Mouse (Mus musculus): ENCODE results near the gene Sqstm1. TPM values are rescaled to one million over a fixed set of nuclear protein-coding genes. Genes with fewer than 3 reads are reported as not detected.

Sqstm1 gene
- total and polyA plus RNA-seq, 2 experiments from 2014 or later = 330 to 413 TPM

DNA sequence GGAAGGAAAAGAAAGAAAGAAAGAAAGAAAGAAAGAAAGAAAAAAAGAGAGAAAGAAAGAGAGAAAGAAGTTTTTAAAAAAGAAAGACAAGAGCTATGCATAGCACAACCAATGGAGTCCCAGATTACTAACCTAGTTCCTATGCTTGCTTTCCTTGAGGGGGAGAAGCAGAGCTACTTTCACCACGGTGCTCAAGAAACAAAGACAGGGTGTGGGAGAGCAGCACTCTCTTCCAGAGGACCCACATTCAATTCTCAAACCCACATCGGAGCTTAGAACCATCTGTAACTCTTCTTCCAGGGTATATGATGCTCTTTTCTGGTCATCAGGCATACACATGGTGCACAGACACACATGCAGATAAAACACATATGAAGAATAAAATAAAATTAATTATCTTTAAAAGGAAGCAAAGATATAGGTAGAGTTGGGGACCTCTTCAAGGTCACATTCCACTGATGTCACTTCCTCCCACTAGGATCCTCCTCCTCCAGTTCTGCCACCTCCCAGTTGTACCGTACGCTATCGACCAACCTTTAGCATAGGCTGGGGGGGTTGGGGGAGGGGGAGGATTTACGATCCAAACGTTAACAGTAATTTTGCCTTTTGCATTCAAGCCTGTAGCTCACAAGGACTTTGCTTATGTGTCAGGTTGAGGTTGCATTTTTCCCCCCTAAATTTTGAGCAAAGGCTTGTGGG is 38.0 kb upstream of the Sqstm1 start:
- Histone ChIP-seq H3K4me3 (ENCODE audit: low read depth, low read length) (no peak overlapping the region), H3K9ac (no peak overlapping the region), H3K9me3 (ENCODE audit: low read length) (no peaks in the 10 kb centered on the region), H3K36me3 (ENCODE audit: insufficient read depth) (no peaks in the 10 kb centered on the region), H3K4me1 (ENCODE audit: insufficient read depth) (no peaks in the 10 kb centered on the region), H3K4me2 (ENCODE audit: low read depth) (no peak overlapping the region), H3K27ac (ENCODE audit: low read depth, low read length) (no peak overlapping the region), H3K27me3 (ENCODE audit: insufficient read depth, low read length) (no peaks in the 10 kb centered on the region)
- no peak for TF ChIP-seq CTCF (IDR thresholded peaks at IDR 0.05; ENCODE audit: low read depth)
- WGBS = 80% methylated on average over 7 of the region's 7 CpGs
- no peak for ATAC-seq
- DNase-seq = no peak

DNA sequence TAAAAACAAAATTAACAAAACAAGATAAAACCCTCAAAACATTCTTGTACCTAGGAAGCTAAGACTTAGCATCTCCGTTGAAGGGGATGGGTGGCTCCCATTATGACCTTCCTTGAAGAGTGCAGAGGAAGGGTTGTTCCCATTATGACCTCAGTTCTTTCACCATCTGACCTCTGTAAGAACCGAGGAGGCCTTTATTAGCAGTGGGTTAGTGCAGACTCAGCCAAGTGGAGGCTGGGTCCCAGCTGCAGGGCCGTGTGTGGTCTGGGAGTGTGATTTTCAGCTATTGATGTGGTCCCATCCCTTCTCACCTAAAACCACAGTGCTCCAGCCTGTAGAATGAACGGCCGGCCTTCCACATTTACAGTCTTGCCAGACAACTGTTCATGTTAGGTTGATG is 34.6 kb upstream of the Sqstm1 start:
- no peak overlapping the region for H3K9ac ChIP-seq
- no peak for DNase-seq

GRCm38 (mm10) chr11:50243926-50244325 is 33.3 kb upstream of the Sqstm1 start:
- DNase-seq (no peak), ATAC-seq (no peak)
- no peak overlapping the region for H3K9ac ChIP-seq

More for the DNA sequence above, 34.6 kb upstream of the Sqstm1 start:
- no peak for ATAC-seq
- no peaks in the 10 kb centered on the region for H3K9me3 ChIP-seq (ENCODE audit: low read length)
- H3K4me3 ChIP-seq (ENCODE audit: low read depth, low read length) = no peak overlapping the region
- TF ChIP-seq CTCF (IDR thresholded peaks at IDR 0.05; ENCODE audit: low read depth) = no peak
- H3K27ac ChIP-seq (ENCODE audit: low read depth, low read length) = no peak overlapping the region
- no peak overlapping the region for H3K4me2 ChIP-seq (ENCODE audit: low read depth)
- H3K36me3 ChIP-seq (ENCODE audit: insufficient read depth) = no peaks in the 10 kb centered on the region
- no peaks in the 10 kb centered on the region for H3K4me1 ChIP-seq (ENCODE audit: insufficient read depth)
- no peaks in the 10 kb centered on the region for H3K27me3 ChIP-seq (ENCODE audit: insufficient read depth, low read length)
- WGBS = 79% methylated on average over 5 of the region's 5 CpGs

DNA sequence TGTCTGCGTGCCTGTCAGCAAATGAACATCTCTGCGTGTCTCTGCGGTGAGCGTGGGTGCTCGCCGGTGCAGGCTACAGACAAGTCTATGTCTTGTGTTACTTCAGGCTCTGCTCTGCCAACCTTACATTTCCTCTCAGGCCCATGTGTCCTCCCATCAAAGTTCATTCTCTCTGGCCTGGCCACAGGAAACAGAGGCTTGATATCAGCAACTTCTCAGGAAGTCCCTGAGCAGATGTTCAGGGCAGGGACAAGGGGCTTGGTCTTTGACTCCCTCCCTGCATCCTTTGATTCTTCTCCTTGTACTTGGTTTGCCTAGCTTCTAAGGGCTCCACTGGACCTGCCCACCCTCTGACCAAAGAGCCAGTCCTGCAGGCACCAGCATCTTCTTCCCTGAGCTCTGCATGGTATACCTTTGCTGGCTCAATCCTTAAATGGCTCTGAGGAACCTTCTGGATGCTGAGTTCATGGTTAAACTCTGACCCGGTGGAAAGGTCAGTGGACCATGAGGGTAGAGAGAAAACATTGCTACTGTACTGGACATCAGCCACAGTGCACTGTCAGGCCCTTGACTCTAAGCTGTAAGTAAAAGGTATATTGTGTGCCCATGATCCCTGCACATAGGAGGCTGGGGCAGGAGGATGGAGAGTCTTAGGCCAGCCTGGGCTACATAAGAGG is 29.7 kb upstream of the Sqstm1 start:
- Histone ChIP-seq H3K4me3 (ENCODE audit: low read depth, low read length) (no peak overlapping the region), H3K36me3 (ENCODE audit: insufficient read depth) (0 out of 2 replicates have a peak, but pooled peaks cover under 1% of the 10 kb centered on the region), H3K9me3 (ENCODE audit: low read length) (no peaks in the 10 kb centered on the region), H3K4me1 (ENCODE audit: insufficient read depth) (peaks cover 9% of the 10 kb centered on the region), H3K4me2 (ENCODE audit: low read depth) (no peak overlapping the region), H3K27ac (ENCODE audit: low read depth, low read length) (no peak overlapping the region), H3K9ac (no peak overlapping the region), H3K27me3 (ENCODE audit: insufficient read depth, low read length) (0 out of 2 replicates have a peak, but pooled peaks cover 4% of the 10 kb centered on the region)
- DNase-seq (no peak), ATAC-seq (no peak)
- TF ChIP-seq CTCF (IDR thresholded peaks at IDR 0.05; ENCODE audit: low read depth) = no peak
- 87% methylated on average over 7 of the region's 7 CpGs for WGBS

More at GRCm38 (mm10) chr11:50243926-50244325, 33.3 kb upstream of the Sqstm1 start:
- H3K27me3 ChIP-seq (ENCODE audit: insufficient read depth, low read length) = no peaks in the 10 kb centered on the region
- no peaks in the 10 kb centered on the region for H3K36me3 ChIP-seq (ENCODE audit: insufficient read depth)
- TF ChIP-seq CTCF (IDR thresholded peaks at IDR 0.05; ENCODE audit: low read depth) = no peak
- WGBS = 80% methylated on average over 6 of the region's 6 CpGs
- no peaks in the 10 kb centered on the region for H3K9me3 ChIP-seq (ENCODE audit: low read length)
- H3K4me3 ChIP-seq (ENCODE audit: low read depth, low read length) = no peak overlapping the region
- H3K4me2 ChIP-seq (ENCODE audit: low read depth) = no peak overlapping the region
- H3K27ac ChIP-seq (ENCODE audit: low read depth, low read length) = no peak overlapping the region
- H3K4me1 ChIP-seq (ENCODE audit: insufficient read depth) = no peaks in the 10 kb centered on the region

- H3K9me3 ChIP-seq (ENCODE audit: low read length) = no peaks in the 10 kb centered on the region
- no peak overlapping the region for H3K9ac ChIP-seq
- WGBS = 96% methylated on average over 9 of the region's 9 CpGs
- peaks cover 9% of the 10 kb centered on the region for H3K4me1 ChIP-seq (ENCODE audit: insufficient read depth)
- H3K27me3 ChIP-seq (ENCODE audit: insufficient read depth, low read length) = 0 out of 2 replicates have a peak, but pooled peaks cover 5% of the 10 kb centered on the region
- H3K27ac ChIP-seq (ENCODE audit: low read depth, low read length) = no peak overlapping the region
- DNase-seq (no peak), ATAC-seq (no peak)
- peaks cover 13% of the 10 kb centered on the region for H3K36me3 ChIP-seq (ENCODE audit: insufficient read depth)
- TF ChIP-seq CTCF (IDR thresholded peaks at IDR 0.05; ENCODE audit: low read depth) = no peak
- H3K4me2 ChIP-seq (ENCODE audit: low read depth) = no peak overlapping the region
- H3K4me3 ChIP-seq (ENCODE audit: low read depth, low read length) = no peak overlapping the region
Observed at GRCm38 (mm10) chr11:50238821-50239791, 28.5 kb upstream of the Sqstm1 start.

DNA sequence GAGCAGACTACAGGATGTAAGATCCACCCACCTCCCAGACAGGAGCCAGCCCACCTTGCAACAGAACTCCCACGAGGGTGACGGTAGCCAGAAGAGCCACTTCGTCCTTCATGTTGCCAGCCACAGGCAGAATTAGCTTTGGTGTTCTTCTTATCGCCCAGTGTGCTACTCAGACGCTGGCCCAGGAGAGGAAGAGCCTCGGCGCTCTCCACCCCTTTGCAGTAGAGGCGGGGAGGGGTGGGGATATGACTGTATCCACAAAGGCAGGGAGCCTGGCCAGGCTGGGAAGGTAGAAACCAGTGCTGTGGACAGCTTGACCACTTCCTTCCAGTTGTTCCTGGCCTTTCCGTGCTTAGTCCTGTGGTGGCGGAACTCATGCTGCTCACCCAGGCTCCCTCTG is 27.7 kb upstream of the Sqstm1 start, which contains the start of gene Ltc4s:
TSS of gene Ltc4s (minus strand) at position 293 of the 400 bp plus-strand sequence.
- H3K9ac ChIP-seq = no peak within 1 kb of the TSS
- ATAC-seq (no peak), DNase-seq (no peak)
- no peak within 1 kb of the TSS for H3K27ac ChIP-seq (ENCODE audit: low read depth, low read length)
- 0 out of 2 replicates have a peak, but pooled peaks cover 5% of the 10 kb centered on the region for H3K27me3 ChIP-seq (ENCODE audit: insufficient read depth, low read length)
- peaks cover 21% of the 10 kb centered on the region for H3K36me3 ChIP-seq (ENCODE audit: insufficient read depth)
- no peak for TF ChIP-seq CTCF (IDR thresholded peaks at IDR 0.05; ENCODE audit: low read depth)
- H3K9me3 ChIP-seq (ENCODE audit: low read length) = no peaks in the 10 kb centered on the region
- no peak within 1 kb of the TSS for H3K4me3 ChIP-seq (ENCODE audit: low read depth, low read length)
- peaks cover 9% of the 10 kb centered on the region for H3K4me1 ChIP-seq (ENCODE audit: insufficient read depth)
- peak within 1 kb of the TSS; percentile 99; the same call in 1 of the 2 replicates for H3K4me2 ChIP-seq (ENCODE audit: low read depth)
- WGBS = 60% methylated on average over 10 of the region's 10 CpGs
